Mouse (Mus musculus) activated CD4-positive, CD25-positive, alpha-beta regulatory T cell, adult 4 months (primary cell): ENCODE measurements around the gene Soat2. TPM values are rescaled to one million over a fixed set of nuclear protein-coding genes. Genes with fewer than 3 reads are reported as not detected.

Source experiments
- ATAC-seq: one replicate; pipeline ENCODE4 v1.8.0; 2017
- polyA plus RNA-seq, 2 experiments: library from polyadenylated mRNA; unstranded; fragments of 100-300 nt; shearing (Covaris generic); gene quantifications; one replicate each; pipeline ENCODE4 v1.2.1; 2017

The Soat2 gene
- polyA plus RNA-seq, 2 experiments from 2014 or later = 1.2 to 1.5 TPM

GRCm38 (mm10) chr15:102114651-102115260, 35.6 kb upstream of the Soat2 start:
- ATAC-seq = no peak

DNA sequence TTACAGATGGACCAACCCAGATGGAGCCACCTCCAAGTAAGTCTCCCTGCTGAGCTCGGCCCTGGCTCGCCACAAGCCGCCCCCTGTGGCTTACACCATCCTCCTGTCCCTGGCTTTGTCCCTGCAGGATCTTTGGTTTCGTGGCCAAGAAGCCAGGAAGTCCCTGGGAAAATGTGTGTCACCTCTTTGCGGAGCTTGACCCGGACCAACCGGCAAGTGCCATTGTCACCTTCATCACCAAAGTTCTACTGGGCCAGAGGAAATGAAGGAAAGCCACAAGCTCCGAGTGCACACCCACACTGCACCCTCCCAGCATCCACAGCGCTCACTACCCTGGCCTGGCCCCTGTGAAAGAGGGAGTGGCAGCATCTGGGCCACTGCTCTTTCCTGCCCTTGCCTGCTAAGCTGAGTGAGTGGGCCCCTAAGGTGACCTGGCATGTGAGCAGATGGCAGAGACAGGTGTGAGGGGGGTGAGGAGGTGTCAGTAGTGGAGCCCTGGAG, 34.5 kb upstream of the Soat2 start:
- ATAC-seq = peak; percentile 98

- no peak for ATAC-seq
Measured at GRCm38 (mm10) chr15:102116753-102117415, 33.4 kb upstream of the Soat2 start.

DNA sequence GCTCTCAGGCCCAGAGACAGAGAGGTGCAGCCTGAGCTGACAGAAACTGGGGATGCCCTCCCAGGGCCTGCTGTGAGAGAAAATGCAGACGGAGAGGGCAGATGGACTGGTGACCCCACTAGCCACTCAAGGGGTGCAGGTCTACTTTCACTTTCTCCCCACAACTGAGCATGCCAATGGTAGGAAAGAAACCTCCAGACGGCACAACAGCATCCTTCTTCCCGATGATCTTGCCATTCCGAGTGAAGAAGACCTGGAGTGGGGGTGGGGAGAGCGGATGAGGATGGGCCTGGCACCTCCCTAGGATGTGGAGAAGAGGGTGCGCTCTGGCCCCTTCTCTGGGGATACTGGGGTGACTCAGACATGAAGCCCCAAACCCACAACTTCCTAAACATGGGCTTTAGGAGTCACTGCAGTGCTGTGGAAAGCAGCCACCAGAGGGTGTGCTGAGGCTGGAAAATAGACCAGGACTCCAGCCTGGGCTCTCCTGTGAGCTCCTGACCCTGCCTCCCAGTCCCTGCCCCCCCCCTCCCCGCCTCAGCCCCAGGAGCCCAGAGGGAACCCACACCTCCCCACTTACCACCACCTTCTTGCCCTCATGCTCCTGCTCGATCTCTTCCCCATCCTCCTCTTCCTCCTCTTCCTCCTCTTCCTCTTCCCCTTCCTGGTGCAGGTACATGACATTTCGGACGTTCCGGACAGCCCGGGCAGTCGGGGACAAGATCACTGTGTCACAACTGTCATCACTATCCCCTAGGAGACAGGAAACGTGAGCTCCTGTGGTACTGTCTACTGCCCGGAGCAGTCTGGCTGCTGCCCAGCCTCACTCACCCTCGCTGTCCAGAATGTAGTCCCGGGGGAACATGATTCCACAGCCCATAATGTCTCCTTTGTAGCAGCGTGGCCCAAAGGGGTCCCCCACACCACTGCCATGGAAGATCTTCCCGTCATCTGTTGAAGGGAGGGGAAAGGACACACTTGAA, 32.6 kb upstream of the Soat2 start:
- ATAC-seq = no peak

- ATAC-seq = no peak
Measured at GRCm38 (mm10) chr15:102118591-102118990, 31.7 kb upstream of the Soat2 start.

GRCm38 (mm10) chr15:102119121-102119830, 31.1 kb upstream of the Soat2 start:
- ATAC-seq = no peak

DNA sequence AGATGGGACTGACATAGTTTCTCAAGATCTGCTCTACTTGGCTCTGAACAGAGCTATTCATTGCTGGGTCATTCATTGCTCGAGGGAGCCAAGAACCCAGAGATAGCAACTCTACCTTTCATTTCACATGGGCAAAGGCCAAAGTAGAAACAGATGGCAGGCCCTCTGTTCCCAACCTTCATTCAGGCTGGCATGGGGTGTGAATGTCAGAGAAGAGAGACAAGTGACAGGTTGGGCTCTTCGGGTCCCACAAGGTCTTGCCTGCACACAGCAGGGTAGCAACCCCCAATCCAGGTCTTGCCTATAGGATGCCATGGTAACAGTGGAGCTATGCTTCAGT, 30.5 kb upstream of the Soat2 start:
- ATAC-seq = no peak

DNA sequence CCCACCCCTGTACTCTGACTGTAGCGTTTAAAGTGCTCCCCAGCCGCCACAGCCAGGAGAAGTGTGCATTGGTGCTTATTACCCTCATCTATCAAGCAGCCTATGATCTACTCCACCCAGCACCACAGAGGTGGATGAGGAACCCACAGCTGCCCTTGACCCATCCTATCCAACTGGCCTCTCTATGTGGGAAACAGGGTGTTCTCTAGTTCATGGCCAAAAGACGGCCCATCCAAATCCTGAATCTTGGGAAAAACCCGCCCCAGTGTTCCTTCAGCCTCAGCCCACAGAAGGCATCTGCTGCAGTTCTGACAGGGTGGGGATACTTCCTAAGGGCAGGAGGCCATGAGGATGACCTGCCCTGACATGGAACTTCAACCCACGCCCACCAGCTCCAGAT, 29.8 kb upstream of the Soat2 start:
- ATAC-seq = no peak

GRCm38 (mm10) chr15:102126303-102126702, 24.0 kb upstream of the Soat2 start:
- ATAC-seq = no peak

DNA sequence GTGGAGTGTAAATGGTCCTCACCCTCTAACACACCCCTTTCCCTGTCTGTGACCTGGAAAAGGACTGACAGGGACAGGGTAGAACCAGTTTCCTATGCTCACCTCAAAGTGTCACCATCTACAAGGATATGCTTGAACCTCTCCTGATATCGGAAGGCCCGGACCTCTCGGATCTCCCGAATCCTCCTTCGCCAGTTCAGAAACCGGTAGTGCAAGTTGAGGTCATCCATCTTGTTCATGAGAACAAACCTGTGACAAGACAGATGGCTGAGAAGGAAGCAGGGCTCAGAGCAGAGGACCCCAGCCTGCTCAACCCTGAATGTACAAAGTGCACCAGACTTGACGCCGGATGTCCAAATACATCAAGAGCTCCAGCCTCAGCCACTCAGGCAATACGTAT, 17.0 kb upstream of the Soat2 start:
- no peak for ATAC-seq

DNA sequence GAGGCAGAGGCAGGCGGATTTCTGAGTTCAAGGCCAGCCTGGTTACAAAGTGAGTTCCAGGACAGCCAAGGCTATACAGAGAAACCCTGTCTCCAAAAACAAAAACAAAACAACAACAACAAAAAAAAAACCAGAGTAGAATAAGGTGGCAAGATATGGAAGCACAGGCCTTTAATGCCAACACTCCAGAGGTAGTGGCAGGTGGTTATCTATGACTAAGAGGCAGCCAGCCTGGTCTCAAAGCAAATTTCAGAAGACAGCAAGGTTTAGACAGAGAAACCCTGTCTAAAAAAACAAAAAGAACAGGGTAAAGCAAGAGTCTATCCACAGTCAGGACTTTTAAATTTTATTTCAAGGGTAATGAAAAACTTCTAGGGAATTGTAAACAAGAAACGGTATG, 15.6 kb upstream of the Soat2 start:
- no peak for ATAC-seq

- ATAC-seq = no peak
Measured at GRCm38 (mm10) chr15:102135522-102136128, 14.7 kb upstream of the Soat2 start.

GRCm38 (mm10) chr15:102136129-102136758, 14.1 kb upstream of the Soat2 start, which contains the start of gene Spryd3:
Gene Spryd3, minus strand, starts transcription at chr15:102136234.
- peak; percentile 100 for ATAC-seq

- ATAC-seq = no peak
Measured at GRCm38 (mm10) chr15:102141120-102141519, 9.2 kb upstream of the Soat2 start.

DNA sequence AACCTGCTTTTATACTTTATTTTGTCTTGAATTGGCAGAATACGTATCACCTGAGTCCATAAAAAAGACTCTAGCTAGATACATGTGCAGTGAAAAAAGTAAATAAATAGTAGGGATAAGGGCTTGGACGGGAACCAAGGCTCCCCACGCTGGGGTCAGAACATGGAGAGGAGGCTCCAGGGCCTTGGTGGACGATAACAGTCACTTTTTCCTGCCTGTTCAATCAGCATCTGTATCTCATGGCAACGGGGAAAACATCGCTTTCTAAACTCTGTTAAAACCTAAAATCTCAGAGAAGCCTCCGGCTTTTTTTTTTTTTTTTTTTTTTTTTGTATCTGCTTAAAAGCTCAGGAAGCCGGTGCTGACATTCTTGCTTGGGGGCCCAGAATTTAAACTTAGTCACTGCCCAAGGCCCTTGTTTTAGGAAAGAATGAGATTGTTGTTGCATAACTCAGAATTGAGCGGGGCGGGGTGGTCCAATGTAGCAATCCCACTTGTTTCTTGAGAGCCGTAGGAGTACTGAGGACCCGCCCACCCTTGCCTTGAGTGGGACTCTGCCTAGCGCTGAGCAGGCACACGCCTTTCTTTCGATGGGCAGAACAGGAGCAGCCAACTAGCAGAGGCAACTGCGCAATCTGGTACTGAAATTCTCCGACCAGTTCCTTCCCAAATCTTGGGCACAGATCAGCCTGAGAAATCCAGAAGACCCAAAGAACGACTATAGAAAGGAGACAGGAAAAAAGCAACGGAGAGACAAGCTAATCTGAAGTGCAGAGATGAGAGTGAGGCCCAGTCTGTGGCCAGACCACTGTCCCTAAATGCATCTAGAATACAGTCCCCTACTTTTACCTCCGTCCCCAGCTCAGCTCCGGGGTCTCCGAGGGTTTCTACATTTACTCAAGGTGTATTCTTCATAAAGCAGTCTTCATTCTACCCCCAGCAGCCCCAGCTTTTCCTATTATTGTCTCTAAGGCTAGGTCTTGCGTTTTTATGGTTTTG, 7.1 kb upstream of the Soat2 start:
- ATAC-seq = no peak

DNA sequence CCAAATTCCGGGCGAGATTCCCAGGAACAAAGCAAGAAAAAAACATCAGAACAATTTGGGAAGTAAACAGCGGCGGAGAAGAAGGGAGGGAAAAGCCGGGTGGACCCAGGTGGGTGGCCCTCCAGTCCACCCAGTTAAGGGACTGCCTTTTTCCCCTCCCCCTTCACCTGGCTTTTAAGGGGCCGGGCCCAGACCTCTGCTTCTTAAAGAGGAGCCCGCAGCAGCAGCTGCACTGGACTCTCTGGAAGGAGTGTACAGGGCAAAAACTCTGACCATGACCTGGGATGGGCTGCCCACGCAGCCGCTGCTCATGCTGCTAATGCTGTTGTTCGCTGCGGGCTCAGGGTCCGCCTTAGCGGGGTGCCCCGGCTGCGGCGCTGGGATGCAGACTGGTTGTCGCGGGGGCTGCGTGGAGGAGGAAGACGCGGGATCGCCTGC, 6.0 kb upstream of the Soat2 start, which contains the start of gene Igfbp6:
Gene Igfbp6, plus strand, starts transcription at position 89 of the 438 bp plus-strand sequence.
- no peak for ATAC-seq

- no peak for ATAC-seq
Measured at GRCm38 (mm10) chr15:102144726-102145125, 5.6 kb upstream of the Soat2 start.

DNA sequence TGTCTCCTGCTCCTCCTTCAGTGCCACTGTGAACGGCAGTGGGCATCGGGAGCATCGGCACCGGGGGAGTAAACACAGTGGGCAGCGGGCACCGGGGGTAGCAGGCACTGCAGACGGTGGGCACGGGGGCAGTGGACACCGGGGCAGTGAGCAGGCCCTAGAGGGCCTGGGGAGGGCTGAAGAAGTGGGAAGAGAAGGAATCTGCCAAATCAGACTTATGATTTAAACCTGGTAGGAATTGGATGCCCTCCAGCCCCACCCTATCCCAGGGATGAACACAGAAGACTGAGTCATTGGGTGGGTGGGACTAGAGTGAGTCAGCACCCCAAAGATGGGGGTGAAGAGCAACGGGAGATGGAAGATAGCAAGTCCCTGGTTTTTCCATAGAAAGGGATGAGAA, 5.0 kb upstream of the Soat2 start:
- ATAC-seq = no peak

GRCm38 (mm10) chr15:102146089-102146488, 4.2 kb upstream of the Soat2 start:
- ATAC-seq = no peak

GRCm38 (mm10) chr15:102146882-102147281, 3.4 kb upstream of the Soat2 start:
- peak; percentile 34 for ATAC-seq
